Mouse (Mus musculus): Measurements from ENCODE around the gene Ctnna3. TPM values are rescaled to one million over a fixed set of nuclear protein-coding genes. Genes with fewer than 3 reads are reported as not detected.
A peak's percentile ranks its signal among the peaks of the same experiment; 100 is the strongest.

The Ctnna3 gene
- total RNA-seq, 4 experiments from 2014 or later: 3.2 to 4.6 (median 4.0) TPM

- DNase-seq (ENCODE audit: low spot score in 2 of 2): no peak
Measured at GRCm38 (mm10) chr10:64041892-64042291, 612.0 kb downstream of the Ctnna3 start.

GRCm38 (mm10) chr10:64049151-64049550 is 619.3 kb downstream of the Ctnna3 start:
- DNase-seq (ENCODE audit: low spot score in 2 of 2): no peak

- no peak for DNase-seq (ENCODE audit: low spot score in 2 of 2)
Measured at GRCm38 (mm10) chr10:64049946-64050345, 620.0 kb downstream of the Ctnna3 start.

GRCm38 (mm10) chr10:64063704-64064103 is 633.8 kb downstream of the Ctnna3 start:
- peak in 1 of 2 experiments; percentile 18 for DNase-seq (ENCODE audit: low spot score in 2 of 2)

- DNase-seq (ENCODE audit: low spot score in 2 of 2): peak in 1 of 2 experiments; percentile 80
Measured at GRCm38 (mm10) chr10:64075944-64076343, 646.0 kb downstream of the Ctnna3 start.

- peak in 1 of 2 experiments; percentile 14 for DNase-seq (ENCODE audit: low spot score in 2 of 2)
Measured at GRCm38 (mm10) chr10:64076410-64077052, 646.6 kb downstream of the Ctnna3 start.

- DNase-seq (ENCODE audit: low spot score in 2 of 2): no peak
Measured at GRCm38 (mm10) chr10:64082345-64082744, 652.4 kb downstream of the Ctnna3 start.

- peak; percentile 16 to 39 for DNase-seq (ENCODE audit: low spot score in 2 of 2)
Measured at GRCm38 (mm10) chr10:64083813-64084212, 653.9 kb downstream of the Ctnna3 start.

GRCm38 (mm10) chr10:64084465-64084864 is 654.6 kb downstream of the Ctnna3 start:
- no peak for DNase-seq (ENCODE audit: low spot score in 2 of 2)

GRCm38 (mm10) chr10:64086183-64086566 is 656.3 kb downstream of the Ctnna3 start:
- DNase-seq (ENCODE audit: low spot score in 2 of 2): no peak

- peak in 1 of 2 experiments; percentile 19 for DNase-seq (ENCODE audit: low spot score in 2 of 2)
Measured at GRCm38 (mm10) chr10:64086567-64087391, 656.9 kb downstream of the Ctnna3 start.

- DNase-seq (ENCODE audit: low spot score in 2 of 2): no peak
Measured at GRCm38 (mm10) chr10:64087521-64087920, 657.6 kb downstream of the Ctnna3 start.

GRCm38 (mm10) chr10:64087936-64088773 is 658.3 kb downstream of the Ctnna3 start:
- peak; percentile 23 to 29 for DNase-seq (ENCODE audit: low spot score in 2 of 2)

- peak; percentile 17 to 40 for DNase-seq (ENCODE audit: low spot score in 2 of 2)
Measured at GRCm38 (mm10) chr10:64088774-64089460, 659.0 kb downstream of the Ctnna3 start.

- DNase-seq (ENCODE audit: low spot score in 2 of 2): peak; percentile 83 to 89
Measured at GRCm38 (mm10) chr10:64089680-64090460, 660.0 kb downstream of the Ctnna3 start, which contains the start of gene Lrrtm3. Gene Lrrtm3, minus strand, starts transcription at chr10:64090277.

GRCm38 (mm10) chr10:64096532-64096931 is 666.6 kb downstream of the Ctnna3 start:
- no peak for DNase-seq (ENCODE audit: low spot score in 2 of 2)

GRCm38 (mm10) chr10:64115246-64115645 is 685.3 kb downstream of the Ctnna3 start:
- DNase-seq (ENCODE audit: low spot score in 2 of 2): peak in 1 of 2 experiments; percentile 15

GRCm38 (mm10) chr10:64118833-64119232 is 688.9 kb downstream of the Ctnna3 start:
- DNase-seq (ENCODE audit: low spot score in 2 of 2): no peak

GRCm38 (mm10) chr10:64130397-64131150 is 700.7 kb downstream of the Ctnna3 start:
- DNase-seq (ENCODE audit: low spot score in 2 of 2): no peak

Data from left cerebral cortex, adult 8-10 months (tissue).